Mouse (Mus musculus): ENCODE results near the gene Sorbs1. TPM values are rescaled to one million over a fixed set of nuclear protein-coding genes. Genes with fewer than 3 reads are reported as not detected.
A peak's percentile ranks its signal among the peaks of the same experiment; 100 is the strongest.

Gene Sorbs1
- polyA plus RNA-seq, 1 experiment from 2014 or later: 111 TPM

DNA sequence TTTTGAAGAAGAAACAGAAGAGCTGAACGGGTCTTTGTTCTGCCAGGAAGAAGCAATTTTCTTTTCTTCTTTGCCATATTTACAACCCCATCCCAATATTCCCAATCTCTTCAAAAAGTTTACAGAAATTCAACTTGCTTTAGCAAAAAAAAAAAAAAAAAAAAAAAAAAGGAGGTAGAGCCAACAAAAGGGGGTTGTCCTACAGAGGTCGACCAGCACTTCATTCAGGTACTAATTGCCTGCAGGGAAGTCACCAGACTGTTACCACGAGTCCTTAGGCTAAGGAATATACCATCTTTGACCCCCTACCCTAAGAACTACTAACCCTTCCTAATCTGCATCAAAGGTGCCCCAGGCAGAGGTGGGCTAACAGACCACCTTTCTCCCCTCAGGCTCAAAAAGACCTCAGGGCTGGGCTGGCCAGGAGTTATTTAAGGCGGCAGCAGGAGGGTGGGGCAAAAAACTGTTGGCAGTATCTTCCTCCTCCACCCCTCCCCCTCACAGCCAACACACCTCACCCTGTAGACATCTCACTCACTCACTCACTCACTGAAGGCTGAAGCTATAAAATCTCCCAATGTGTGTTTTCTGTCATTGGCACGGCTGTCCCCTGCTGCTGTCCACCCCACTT lies 1.8 kb downstream of the Sorbs1 start:
- 28% methylated on average over 5 of the region's 5 CpGs for WGBS
- Histone ChIP-seq H3K36me3 (ENCODE audit: control insufficient read depth, insufficient read depth, low read length) (no peaks in the 10 kb centered on the region), H3K4me3 (ENCODE audit: low read depth, low read length) (peak overlapping the region; percentile 88), H3K4me1 (replicated peaks; ENCODE audit: control insufficient read depth, insufficient read depth) (no peaks in the 10 kb centered on the region), H3K9ac (ENCODE audit: low read length) (peak overlapping the region; percentile 90), H3K9me3 (ENCODE audit: control insufficient read depth, low read length) (no peaks in the 10 kb centered on the region), H3K27me3 (ENCODE audit: control insufficient read depth, insufficient read depth, low read length) (no peaks in the 10 kb centered on the region), H3K27ac (replicated peaks) (peak overlapping the region; percentile 93), H3K4me2 (replicated peaks; ENCODE audit: low read depth) (peak overlapping the region; percentile 77)
- ATAC-seq (ENCODE audit: low FRiP score, low TSS enrichment) (no peak), DNase-seq (ENCODE audit: low spot score) (no peak)
- no peak for TF ChIP-seq EP300 (optimal IDR thresholded peaks at IDR 0.05)

DNA sequence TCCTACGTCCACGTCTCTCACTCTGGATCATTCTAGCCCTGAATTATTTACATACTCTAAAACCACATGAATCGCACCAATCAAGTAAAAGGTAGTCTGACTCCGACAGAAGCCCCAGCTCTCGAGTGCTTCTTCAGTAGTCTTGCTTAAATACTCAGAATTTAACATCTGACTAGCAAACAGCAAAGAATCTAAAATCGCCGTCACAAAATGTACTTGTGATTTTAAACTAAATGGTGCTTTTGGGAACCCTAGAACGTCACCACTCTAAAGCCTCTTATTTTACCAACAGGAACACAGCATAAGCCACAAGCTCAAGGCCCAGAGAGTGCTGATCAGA lies 2.5 kb downstream of the Sorbs1 start:
- H3K9me3 ChIP-seq (ENCODE audit: control insufficient read depth, low read length): no peaks in the 10 kb centered on the region
- no peaks in the 10 kb centered on the region for H3K4me1 ChIP-seq (replicated peaks; ENCODE audit: control insufficient read depth, insufficient read depth)
- ATAC-seq (ENCODE audit: low FRiP score, low TSS enrichment): no peak
- H3K4me2 ChIP-seq (replicated peaks; ENCODE audit: low read depth): peak overlapping the region; percentile 77
- 52% methylated on average over 8 of the region's 8 CpGs for WGBS
- no peaks in the 10 kb centered on the region for H3K27me3 ChIP-seq (ENCODE audit: control insufficient read depth, insufficient read depth, low read length)
- peak overlapping the region; percentile 50 for H3K9ac ChIP-seq (ENCODE audit: low read length)
- no peak for DNase-seq (ENCODE audit: low spot score)
- H3K27ac ChIP-seq (replicated peaks): peak overlapping the region; percentile 93
- H3K4me3 ChIP-seq (ENCODE audit: low read depth, low read length): peak overlapping the region; percentile 88
- H3K36me3 ChIP-seq (ENCODE audit: control insufficient read depth, insufficient read depth, low read length): no peaks in the 10 kb centered on the region
- TF ChIP-seq CTCF (IDR thresholded peaks at IDR 0.05; ENCODE audit: low read depth) (no peak), EP300 (optimal IDR thresholded peaks at IDR 0.05) (no peak)

DNA sequence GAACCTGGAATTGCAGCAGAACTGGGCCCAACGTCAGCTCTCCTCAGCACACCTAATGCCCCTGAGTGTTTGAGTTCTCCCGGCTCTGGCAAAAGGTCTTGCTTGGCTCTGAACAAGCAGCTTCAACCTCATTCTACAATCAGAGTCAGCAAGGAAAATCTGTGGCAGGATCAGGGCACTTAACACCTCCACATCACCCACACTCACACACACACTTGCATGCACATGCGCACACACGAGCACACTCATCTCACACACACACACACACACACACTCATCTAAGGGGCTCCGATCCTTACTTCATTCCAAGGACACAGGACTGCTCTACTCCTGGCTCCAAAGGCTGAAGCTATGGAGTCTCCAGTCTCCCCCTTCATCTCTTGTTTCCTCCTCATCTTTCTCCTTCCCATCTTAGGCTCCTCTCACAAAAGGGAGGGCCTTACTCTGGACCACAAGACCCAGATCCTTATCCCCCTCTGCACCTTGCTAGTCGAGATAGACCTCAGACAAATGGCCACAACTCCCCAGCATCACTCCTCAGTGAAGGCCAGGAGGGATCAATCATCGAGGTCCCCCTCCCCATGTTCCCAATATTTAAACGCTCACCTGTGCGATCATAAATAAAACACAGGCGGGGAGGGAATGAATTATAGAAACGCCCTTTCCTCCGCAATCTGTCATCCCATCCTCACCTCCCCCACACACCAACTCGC lies 3.0 kb downstream of the Sorbs1 start:
- Histone ChIP-seq H3K27ac (replicated peaks) (peak overlapping the region; percentile 93), H3K9me3 (ENCODE audit: control insufficient read depth, low read length) (no peaks in the 10 kb centered on the region), H3K4me3 (ENCODE audit: low read depth, low read length) (peak overlapping the region; percentile 88), H3K4me1 (replicated peaks; ENCODE audit: control insufficient read depth, insufficient read depth) (no peaks in the 10 kb centered on the region), H3K36me3 (ENCODE audit: control insufficient read depth, insufficient read depth, low read length) (no peaks in the 10 kb centered on the region), H3K9ac (ENCODE audit: low read length) (peak overlapping the region; percentile 50), H3K27me3 (ENCODE audit: control insufficient read depth, insufficient read depth, low read length) (no peaks in the 10 kb centered on the region), H3K4me2 (replicated peaks; ENCODE audit: low read depth) (peak overlapping the region; percentile 77)
- TF ChIP-seq EP300 (optimal IDR thresholded peaks at IDR 0.05) (no peak), CTCF (IDR thresholded peaks at IDR 0.05; ENCODE audit: low read depth) (no peak)
- ATAC-seq (ENCODE audit: low FRiP score, low TSS enrichment): no peak
- WGBS: 61% methylated on average over 13 of the region's 13 CpGs
- DNase-seq (ENCODE audit: low spot score): no peak

DNA sequence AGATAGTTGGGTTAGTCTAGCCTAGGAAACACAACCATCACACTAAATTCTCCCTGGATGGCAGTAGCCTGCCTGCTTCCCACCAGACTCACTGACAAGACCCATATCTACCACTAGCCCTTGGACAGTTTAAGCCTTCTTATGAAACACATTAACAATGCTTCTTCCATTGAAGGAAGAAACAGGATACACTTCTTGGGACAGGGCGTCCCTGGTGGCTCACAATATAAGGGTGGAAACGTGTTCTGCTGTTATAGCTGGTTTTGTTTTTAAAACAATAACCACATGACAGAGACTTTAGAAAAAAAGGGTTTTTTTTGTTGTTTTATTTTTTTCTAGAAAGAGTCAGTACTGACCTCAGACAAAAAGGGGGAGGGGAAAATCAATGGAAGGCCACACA lies 4.3 kb downstream of the Sorbs1 start:
- H3K36me3 ChIP-seq (ENCODE audit: control insufficient read depth, insufficient read depth, low read length): no peaks in the 10 kb centered on the region
- no peak overlapping the region for H3K4me2 ChIP-seq (replicated peaks; ENCODE audit: low read depth)
- 67% methylated on average over 2 of the region's 2 CpGs for WGBS
- no peak overlapping the region for H3K9ac ChIP-seq (ENCODE audit: low read length)
- no peaks in the 10 kb centered on the region for H3K9me3 ChIP-seq (ENCODE audit: control insufficient read depth, low read length)
- no peak for ATAC-seq (ENCODE audit: low FRiP score, low TSS enrichment)
- peak overlapping the region; percentile 31; the same call in 1 of the 2 replicates for H3K27ac ChIP-seq (replicated peaks)
- TF ChIP-seq CTCF (IDR thresholded peaks at IDR 0.05; ENCODE audit: low read depth): peak; percentile 34
- TF ChIP-seq EP300 (optimal IDR thresholded peaks at IDR 0.05): no peak
- no peaks in the 10 kb centered on the region for H3K4me1 ChIP-seq (replicated peaks; ENCODE audit: control insufficient read depth, insufficient read depth)
- no peak overlapping the region for H3K4me3 ChIP-seq (ENCODE audit: low read depth, low read length)
- no peaks in the 10 kb centered on the region for H3K27me3 ChIP-seq (ENCODE audit: control insufficient read depth, insufficient read depth, low read length)
- no peak for DNase-seq (ENCODE audit: low spot score)

DNA sequence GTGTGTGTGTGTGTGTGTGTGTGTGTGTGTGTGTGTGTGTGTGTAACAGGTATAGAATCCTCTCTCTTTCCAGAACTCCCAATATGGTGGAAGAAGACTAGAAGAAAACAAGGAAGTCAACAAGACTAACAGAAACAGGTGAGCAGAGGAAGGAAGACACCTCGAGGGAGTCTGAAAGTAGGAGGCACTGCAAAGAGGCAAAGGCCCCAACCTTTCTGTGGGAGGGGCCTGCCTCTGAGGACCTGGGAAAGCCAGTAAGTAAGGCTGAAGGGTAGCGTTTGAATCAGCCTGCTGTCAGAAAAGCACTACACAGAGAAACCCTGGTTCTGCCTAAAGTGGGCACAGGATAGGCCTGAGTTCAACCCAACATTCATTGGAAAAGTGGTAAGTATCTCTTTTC lies 4.7 kb downstream of the Sorbs1 start:
- TF ChIP-seq CTCF (IDR thresholded peaks at IDR 0.05; ENCODE audit: low read depth) (no peak), EP300 (optimal IDR thresholded peaks at IDR 0.05) (no peak)
- no peak overlapping the region for H3K4me3 ChIP-seq (ENCODE audit: low read depth, low read length)
- H3K9ac ChIP-seq (ENCODE audit: low read length): no peak overlapping the region
- DNase-seq (ENCODE audit: low spot score): no peak
- no peak overlapping the region for H3K4me2 ChIP-seq (replicated peaks; ENCODE audit: low read depth)
- no peaks in the 10 kb centered on the region for H3K36me3 ChIP-seq (ENCODE audit: control insufficient read depth, insufficient read depth, low read length)
- H3K27me3 ChIP-seq (ENCODE audit: control insufficient read depth, insufficient read depth, low read length): no peaks in the 10 kb centered on the region
- WGBS: 41% methylated on average over 2 of the region's 2 CpGs
- no peaks in the 10 kb centered on the region for H3K9me3 ChIP-seq (ENCODE audit: control insufficient read depth, low read length)
- peak overlapping the region; percentile 31; the same call in 1 of the 2 replicates for H3K27ac ChIP-seq (replicated peaks)
- H3K4me1 ChIP-seq (replicated peaks; ENCODE audit: control insufficient read depth, insufficient read depth): no peaks in the 10 kb centered on the region
- ATAC-seq (ENCODE audit: low FRiP score, low TSS enrichment): no peak

DNA sequence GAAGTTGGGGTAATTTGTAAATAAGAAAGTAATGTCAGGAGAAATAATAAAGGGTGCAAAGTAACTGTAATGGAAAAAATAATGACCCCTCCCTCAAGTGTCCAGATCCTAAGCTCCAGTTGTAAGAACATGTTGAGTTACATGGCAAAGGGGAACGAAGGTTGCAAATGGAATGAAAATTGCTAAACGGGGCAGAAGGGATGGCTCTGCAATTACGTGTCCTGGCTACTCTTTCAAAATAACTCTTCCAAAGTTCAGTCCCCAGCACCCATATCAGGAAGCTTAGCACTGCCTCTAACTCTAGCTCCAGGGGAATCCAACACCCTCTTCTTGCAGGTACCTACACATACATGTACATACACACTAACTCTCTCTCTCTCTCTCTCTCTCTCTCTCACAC lies 6.6 kb downstream of the Sorbs1 start:
- H3K27me3 ChIP-seq (ENCODE audit: control insufficient read depth, insufficient read depth, low read length): no peaks in the 10 kb centered on the region
- no peak overlapping the region for H3K9ac ChIP-seq (ENCODE audit: low read length)
- no peak for TF ChIP-seq CTCF (IDR thresholded peaks at IDR 0.05; ENCODE audit: low read depth)
- no peak for TF ChIP-seq EP300 (optimal IDR thresholded peaks at IDR 0.05)
- no peaks in the 10 kb centered on the region for H3K36me3 ChIP-seq (ENCODE audit: control insufficient read depth, insufficient read depth, low read length)
- no peak overlapping the region for H3K4me3 ChIP-seq (ENCODE audit: low read depth, low read length)
- no peak for ATAC-seq (ENCODE audit: low FRiP score, low TSS enrichment)
- no peak overlapping the region for H3K27ac ChIP-seq (replicated peaks)
- WGBS: 85% methylated on average over 3 of the region's 3 CpGs
- no peak for DNase-seq (ENCODE audit: low spot score)
- no peaks in the 10 kb centered on the region for H3K9me3 ChIP-seq (ENCODE audit: control insufficient read depth, low read length)
- no peak overlapping the region for H3K4me2 ChIP-seq (replicated peaks; ENCODE audit: low read depth)
- H3K4me1 ChIP-seq (replicated peaks; ENCODE audit: control insufficient read depth, insufficient read depth): no peaks in the 10 kb centered on the region

Measured in stomach, postnatal 0 days (tissue).